Mouse (Mus musculus): ENCODE results near the gene Myo10. TPM values are rescaled to one million over a fixed set of nuclear protein-coding genes. Genes with fewer than 3 reads are reported as not detected.

Gene Myo10
- total RNA-seq, 2 experiments from 2014 or later: 52.5 to 53.3 TPM

DNA sequence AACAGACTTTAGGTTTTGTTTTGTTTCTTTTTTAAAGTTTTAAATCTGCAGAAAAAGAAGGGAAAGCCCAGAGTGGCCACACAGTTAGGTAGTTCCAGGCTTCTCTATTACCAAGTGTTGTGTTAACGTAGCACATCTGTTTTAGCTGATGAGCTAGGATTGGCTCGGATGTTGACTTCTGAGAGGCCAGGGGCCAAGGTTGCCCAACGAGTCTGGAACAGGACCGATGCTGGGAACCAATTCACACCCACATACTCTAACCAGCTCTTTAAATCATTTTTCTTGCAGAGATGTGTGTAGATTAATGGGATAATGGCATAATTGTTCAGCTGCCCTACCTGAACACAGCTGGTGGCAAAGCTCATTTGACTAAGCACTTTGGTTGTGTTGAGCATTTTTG lies 1.8 kb upstream of the Myo10 start:
- no peak for DNase-seq

DNA sequence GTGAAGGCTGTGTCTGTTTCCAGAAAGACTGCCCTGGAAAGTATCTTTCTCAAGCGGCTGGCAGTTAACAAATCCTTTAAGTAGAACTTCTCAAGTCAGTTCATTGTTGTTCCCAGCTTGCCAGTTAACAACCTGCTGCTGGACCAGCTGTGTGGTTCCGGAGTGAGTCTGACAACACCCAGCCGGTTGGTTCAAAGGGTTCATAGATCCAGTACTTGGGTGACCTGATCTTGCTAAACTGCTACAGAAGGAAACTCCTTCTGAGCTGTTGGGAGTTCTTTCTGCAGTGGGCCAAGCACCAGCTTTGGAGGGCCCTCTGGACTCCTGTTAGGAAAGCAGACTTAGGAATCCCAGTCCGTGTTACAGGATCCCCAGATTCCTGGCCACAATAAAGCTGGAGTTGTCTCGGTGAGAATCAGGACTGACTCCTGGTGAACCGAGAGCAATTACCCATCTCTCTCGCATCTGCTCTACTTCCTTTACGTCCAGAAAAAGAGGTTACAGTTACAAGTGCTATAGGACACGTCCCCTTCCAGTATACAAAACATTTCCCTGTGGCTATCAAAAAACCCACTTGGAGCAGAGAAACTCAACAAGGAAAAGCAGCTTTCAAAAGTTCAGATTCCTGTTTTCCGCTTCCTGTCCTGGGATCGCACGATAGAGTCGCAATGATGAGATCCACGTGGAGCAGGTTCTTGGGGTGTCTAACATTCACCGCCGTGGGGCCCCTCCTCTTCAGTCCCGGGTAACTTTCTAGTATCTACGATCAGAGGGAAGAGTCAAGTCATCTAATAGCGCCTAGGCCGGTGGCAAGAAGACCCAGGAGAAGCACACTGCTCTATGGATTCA lies 750 bp upstream of the Myo10 start:
- no peak for DNase-seq

DNA sequence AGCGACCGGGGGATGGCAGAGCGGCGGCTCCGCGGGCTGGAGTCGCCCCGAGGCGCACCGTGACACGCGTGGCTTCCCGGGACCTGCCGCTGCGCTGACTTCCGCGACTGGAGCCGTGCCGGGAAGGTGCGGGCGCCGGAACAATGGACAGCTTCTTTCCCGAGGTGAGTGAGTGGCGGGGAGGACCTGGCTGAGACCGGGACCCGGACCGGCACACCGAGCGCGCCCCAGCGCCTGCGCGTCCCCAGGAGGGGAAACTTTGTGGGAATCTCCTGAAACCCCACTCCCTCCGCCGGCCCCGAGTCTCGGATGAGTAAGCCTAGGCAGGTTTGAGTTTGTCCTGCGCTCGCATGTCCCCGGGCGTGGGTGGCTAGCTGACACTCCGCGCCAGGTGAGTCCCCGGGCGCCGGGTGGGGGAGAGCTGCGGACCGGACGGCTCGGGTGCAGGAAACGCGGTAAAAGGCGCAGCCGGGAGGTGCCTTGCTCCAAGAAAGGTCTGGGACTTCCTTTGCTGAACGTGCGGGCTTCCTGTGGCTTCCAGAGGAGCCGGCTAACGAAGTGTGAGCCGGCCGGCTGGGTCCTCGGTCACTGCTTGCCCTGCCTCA lies 644 bp downstream of the Myo10 start:
- DNase-seq: no peak

DNA sequence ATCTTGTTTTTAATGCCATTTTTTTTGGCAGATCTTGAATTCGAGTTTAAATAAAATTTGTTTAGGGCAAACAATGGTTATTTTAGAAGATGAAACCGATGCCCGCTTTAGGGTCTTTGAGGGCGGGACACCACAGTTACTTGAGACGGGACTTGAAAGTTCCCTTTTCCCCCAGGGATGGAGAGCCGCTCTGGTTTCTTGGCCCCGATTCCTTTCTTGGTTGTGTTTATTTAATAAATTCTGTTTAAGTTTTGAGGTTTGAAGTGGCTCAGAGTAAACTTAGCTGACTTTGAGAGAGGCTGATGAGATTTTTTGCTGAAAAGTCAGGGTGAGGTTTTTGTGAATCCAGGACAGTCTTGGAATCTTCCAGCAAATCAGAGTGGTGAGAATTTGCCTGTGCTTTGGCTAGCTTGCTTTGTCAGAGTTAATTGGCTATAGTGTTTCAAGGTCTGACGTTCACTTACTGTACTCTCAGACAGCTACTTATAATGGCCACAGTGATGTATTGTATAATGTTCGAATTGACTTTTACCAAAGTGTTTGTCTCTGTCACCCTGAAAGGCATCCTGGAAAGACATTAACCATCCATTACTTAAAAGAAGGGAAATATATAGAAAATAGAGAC lies 1.3 kb downstream of the Myo10 start:
- DNase-seq: no peak

GRCm38 (mm10) chr15:25624263-25624662 lies 1.9 kb downstream of the Myo10 start:
- no peak for DNase-seq

- no peak for DNase-seq
These were observed 3.1 kb downstream of the Myo10 start for GRCm38 (mm10) chr15:25625471-25625870.

- no peak for DNase-seq
These were observed 4.7 kb downstream of the Myo10 start for GRCm38 (mm10) chr15:25627012-25627411.

- DNase-seq: no peak
These were observed 5.9 kb downstream of the Myo10 start for GRCm38 (mm10) chr15:25628251-25628650.

GRCm38 (mm10) chr15:25630716-25631115 lies 8.4 kb downstream of the Myo10 start:
- no peak for DNase-seq

DNA sequence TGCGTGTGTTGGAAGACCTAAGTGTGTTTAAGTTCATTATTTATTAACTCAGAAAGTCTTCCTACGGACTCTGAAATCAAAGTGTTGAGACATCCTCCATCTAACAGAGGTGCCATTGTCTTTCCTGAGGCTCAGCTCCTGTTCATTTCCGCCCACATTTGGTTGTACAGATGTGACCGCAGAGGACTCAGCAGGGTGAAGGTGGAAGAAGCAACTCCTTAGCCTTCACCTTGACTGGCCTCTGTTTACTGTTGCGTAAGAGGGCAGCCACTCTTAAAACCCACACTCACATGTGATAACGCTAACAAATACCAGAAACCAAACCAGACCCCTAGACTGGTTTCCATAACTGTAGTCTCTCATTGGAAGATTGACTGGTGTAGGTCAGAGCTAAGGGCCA lies 9.0 kb downstream of the Myo10 start:
- no peak for DNase-seq

GRCm38 (mm10) chr15:25632902-25633301 lies 10.6 kb downstream of the Myo10 start:
- DNase-seq: no peak

DNA sequence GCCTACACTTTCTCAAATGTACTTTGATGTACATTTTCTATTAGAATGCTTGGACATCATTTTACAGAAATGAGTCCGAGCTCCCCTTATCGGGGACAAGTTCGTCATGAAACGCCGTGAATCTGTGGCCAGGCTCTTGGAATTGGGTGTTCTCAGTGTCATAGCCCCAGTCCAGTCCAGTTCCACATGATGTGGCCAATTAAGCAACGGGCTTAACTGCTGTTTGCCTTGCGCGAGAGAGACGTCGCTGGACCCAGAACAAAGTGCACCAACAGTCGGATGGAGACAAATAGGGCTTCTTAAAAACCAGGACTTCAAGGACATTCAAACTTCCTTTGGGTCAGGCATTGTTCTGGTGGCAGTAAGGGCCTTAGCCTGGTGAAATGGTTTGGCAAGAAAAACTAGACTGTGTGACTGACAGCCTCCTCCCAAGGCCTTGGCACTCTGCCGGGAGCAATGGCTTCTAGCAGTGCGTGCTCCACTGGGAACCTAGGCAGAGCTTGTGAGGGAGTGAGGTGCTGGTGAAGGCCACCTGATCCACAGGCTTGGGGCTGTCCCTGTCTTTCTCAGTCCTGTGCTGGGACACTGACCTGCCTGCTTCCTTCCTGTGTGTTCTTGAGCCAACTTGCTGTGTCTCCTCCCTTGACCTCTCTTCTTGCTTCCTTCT lies 11.5 kb downstream of the Myo10 start:
- DNase-seq: no peak

DNA sequence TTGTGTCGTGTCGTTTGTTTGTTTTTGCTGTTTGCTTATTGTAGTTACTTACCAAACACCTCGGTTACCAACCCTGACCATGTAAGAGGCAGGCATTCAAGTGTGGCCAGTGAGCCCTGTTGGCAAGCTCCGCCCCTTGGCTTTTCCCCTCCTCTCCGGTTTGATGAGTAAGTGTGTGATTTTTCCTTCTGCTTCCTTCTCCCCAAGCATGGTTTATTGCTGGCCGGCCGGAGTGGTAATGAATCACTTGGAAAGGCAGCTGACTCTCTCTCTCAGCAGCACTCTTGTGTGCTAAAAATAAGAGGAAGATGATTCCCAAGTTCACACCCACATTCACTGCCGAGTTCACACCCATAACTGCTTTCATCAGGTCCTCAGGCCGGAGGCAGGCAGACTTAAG lies 15.4 kb downstream of the Myo10 start:
- peak in 1 of 2 experiments; percentile 12 for DNase-seq

- DNase-seq: no peak
These were observed 16.9 kb downstream of the Myo10 start for GRCm38 (mm10) chr15:25639217-25639616.

DNA sequence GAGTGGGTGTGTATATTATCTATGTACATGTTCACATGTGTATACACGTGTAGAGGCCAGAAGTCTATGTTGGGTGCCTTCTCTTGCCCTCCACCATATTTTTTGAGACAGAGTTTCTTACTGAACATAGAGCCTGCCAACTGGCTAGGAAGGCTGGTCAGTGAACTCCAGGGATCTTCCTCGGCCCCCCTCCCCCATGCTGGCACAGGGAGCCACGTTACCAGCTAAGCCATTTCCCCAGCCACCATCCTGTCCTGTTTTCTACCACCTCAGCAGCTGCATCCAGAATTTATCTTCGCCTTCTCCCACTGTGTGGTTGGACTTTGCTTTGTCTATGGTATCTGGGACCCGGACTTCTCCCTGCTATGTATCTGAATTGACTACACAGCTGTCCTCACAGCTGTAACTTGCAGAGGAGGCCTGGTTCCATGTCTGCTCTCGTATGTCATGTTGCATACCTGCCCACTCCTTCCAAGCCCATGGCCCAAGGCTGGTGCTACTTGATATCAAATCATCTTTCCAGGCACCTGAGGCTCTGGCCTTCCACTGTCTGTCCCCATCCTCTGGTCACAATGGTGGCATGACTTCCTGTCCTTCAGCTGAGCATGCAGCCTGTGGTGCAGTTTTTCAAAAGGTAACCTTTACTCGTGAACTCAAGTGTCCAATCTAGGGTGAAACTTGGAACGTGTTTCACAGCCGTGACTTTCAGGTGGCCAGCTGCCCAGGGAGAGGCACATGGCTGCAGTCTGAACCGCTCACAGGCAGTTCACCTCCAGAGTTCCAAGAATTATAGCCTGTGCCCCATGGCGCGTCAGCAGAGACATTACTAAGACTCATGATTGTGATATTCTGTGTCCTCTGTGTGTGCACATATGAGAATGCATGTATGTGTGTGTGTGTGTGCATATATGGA lies 18.8 kb downstream of the Myo10 start:
- DNase-seq: no peak

DNA sequence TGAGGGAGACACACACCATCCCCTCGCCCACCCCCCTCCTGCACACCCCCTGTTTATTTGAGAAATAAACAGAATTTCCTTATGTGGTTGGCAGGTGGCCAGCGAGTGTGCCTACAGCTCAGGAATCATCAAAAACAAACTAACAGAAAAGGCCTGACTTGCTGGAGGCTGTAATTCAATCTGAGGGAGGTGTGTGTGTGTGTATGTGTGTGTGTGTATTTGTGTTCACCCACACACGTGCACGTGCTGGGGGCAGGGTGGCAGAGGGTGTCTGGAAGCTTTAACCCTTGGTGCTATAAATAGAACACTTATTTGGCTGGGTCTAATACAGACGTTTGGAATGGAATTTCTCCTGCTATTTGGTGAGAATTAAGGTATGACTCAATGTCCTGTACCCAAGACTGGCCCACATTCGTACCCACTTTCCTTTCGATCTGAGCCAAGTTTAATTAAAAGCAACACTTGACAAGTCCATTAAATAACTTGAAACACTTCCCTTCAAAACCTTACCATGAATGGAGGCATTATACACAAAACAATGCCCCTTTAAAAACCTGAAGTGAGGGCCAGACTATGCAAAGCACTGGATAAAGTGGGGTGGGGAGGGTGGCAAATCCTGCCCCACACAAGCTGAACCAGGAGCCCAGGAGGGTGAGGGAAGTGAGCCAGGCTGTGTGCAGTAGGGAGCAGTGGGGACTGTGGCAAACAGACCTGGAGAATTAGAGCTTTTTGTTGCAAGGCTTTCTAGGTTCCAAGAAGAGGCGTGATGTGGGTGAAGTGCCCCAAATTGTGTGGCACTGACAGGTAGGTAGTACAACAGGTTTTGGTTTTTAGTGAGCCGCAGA lies 20.1 kb downstream of the Myo10 start:
- DNase-seq: no peak

GRCm38 (mm10) chr15:25645862-25646261 lies 23.5 kb downstream of the Myo10 start:
- DNase-seq: no peak

DNA sequence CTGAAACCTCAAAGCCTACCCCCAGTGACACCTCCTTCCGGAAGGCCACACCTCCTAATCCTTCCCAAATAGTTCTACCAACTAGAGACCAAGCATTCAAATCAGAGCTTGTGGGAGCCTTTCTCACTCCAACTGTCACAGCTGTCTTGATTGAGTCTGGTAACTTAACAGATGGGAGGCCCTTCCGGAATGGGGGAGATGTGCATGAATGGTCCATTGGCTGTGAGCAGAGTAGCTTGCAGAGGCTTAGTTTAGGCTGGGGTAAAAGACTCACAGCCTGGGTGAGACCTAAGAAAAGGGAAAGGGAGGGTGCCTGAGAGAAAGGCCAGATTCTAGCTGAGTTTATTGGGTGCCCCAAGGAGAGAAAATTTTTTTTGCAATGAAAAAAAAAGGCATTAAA lies 26.0 kb downstream of the Myo10 start:
- DNase-seq: no peak

- no peak for DNase-seq
These were observed 28.0 kb downstream of the Myo10 start for GRCm38 (mm10) chr15:25650371-25650770.

GRCm38 (mm10) chr15:25651820-25652219 lies 29.5 kb downstream of the Myo10 start:
- no peak for DNase-seq

DNA sequence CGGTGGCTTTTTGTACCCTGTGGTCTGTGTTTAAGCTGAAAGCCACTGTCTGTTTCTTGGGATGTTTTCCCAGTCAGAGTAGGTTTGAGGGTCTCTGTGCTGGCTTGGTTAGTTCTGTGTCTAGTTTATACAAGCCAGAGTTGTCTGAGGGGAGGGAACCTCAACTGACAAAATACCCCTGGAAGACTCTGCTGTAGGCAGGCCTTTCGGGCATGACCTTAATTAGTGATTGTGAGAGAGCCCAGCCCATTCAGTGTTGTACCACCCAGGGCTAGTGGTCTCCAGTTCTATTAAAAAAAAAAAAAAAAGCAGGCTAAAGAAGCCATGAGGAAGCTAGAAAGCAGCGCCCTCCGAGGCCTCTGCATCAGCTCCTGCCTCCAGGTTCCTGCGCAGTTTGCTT lies 30.0 kb downstream of the Myo10 start:
- DNase-seq: no peak
